Mouse (Mus musculus): ENCODE measurements around the gene Adgrg3. TPM values are rescaled to one million over a fixed set of nuclear protein-coding genes. Genes with fewer than 3 reads are reported as not detected.

Gene Adgrg3
- polyA plus RNA-seq, 1 experiment from 2014 or later, result 2.4 TPM

Other genes starting within 250 kb of the Adgrg3 start
- gene Cx3cl1, start 245.7 kb upstream of the Adgrg3 start, polyA plus RNA-seq (2016; fragmentation: Nextera tagmentation; extraction: Ambion mirVana), result 8.3 and 9.4 TPM in 2 replicates
- gene Ccl17, start 207.2 kb upstream of the Adgrg3 start, polyA plus RNA-seq (2016; fragmentation: Nextera tagmentation; extraction: Ambion mirVana), result 0.56 TPM in 1 of 2 replicates, not detected in the other
- gene Coq9, start 179.4 kb upstream of the Adgrg3 start, polyA plus RNA-seq (2016; fragmentation: Nextera tagmentation; extraction: Ambion mirVana), result 47.8 and 52.3 TPM in 2 replicates
- 170 and 179 TPM in 2 replicates for gene Ciapin1, start 179.3 kb upstream of the Adgrg3 start, polyA plus RNA-seq (2016; fragmentation: Nextera tagmentation; extraction: Ambion mirVana)
- gene Polr2c, start 160.2 kb upstream of the Adgrg3 start, polyA plus RNA-seq (2016; fragmentation: Nextera tagmentation; extraction: Ambion mirVana), result 144 and 147 TPM in 2 replicates
- gene Dok4, start 141.4 kb upstream of the Adgrg3 start, polyA plus RNA-seq (2016; fragmentation: Nextera tagmentation; extraction: Ambion mirVana), result 22.0 and 25.1 TPM in 2 replicates
- gene Ccdc102a, start 99.6 kb upstream of the Adgrg3 start, polyA plus RNA-seq (2016; fragmentation: Nextera tagmentation; extraction: Ambion mirVana), result 11.8 and 15.9 TPM in 2 replicates
- not detected in 2 replicates for gene Adgrg5, start 94.0 kb upstream of the Adgrg3 start, polyA plus RNA-seq (2016; fragmentation: Nextera tagmentation; extraction: Ambion mirVana)
- 180 and 222 TPM in 2 replicates for gene Adgrg1, start 42.9 kb upstream of the Adgrg3 start, polyA plus RNA-seq (2016; fragmentation: Nextera tagmentation; extraction: Ambion mirVana)
- 0.26 and 0.38 TPM in 2 replicates for gene Drc7, start 37.4 kb downstream of the Adgrg3 start, polyA plus RNA-seq (2016; fragmentation: Nextera tagmentation; extraction: Ambion mirVana)
- 35.6 and 42.0 TPM in 2 replicates for gene Katnb1, start 63.5 kb downstream of the Adgrg3 start, polyA plus RNA-seq (2016; fragmentation: Nextera tagmentation; extraction: Ambion mirVana)
- 7.8 and 8.3 TPM in 2 replicates for gene Kifc3, start 185.1 kb downstream of the Adgrg3 start, polyA plus RNA-seq (2016; fragmentation: Nextera tagmentation; extraction: Ambion mirVana)

Data from forebrain, embryonic 12.5 days (tissue).